Mouse (Mus musculus) forebrain, embryonic 15.5 days (tissue): ENCODE data around the gene Car7. TPM values are rescaled to one million over a fixed set of nuclear protein-coding genes. Genes with fewer than 3 reads are reported as not detected.

Source experiments
- ATAC-seq: fragments of 200-750 bp; cut with Nextera tagmentation; replicated peaks from 2 replicates; pipeline ENCODE4 v1.8.0; 2017; ENCODE audit warnings: mild to moderate bottlenecking, moderate TSS enrichment, moderate library complexity
- H3K27ac ChIP-seq: fragments of 300-500 bp; sonication (generic); replicated peaks from 2 replicates; pipeline ENCODE4 v1.5.1; 2015; ENCODE audit warnings: mild to moderate bottlenecking, inconsistent platforms
- H3K27me3 ChIP-seq: fragments of 300-500 bp; sonication (generic); 2 replicates; pipeline ENCODE4 v1.6.1; 2015; ENCODE audit warnings: inconsistent platforms
- H3K36me3 ChIP-seq: fragments of 300-500 bp; sonication (generic); 2 replicates; pipeline ENCODE4 v1.6.1; 2015; ENCODE audit warnings: mild to moderate bottlenecking, inconsistent platforms
- H3K4me1 ChIP-seq: fragments of 300-500 bp; sonication (generic); 2 replicates; pipeline ENCODE4 v1.6.1; 2015; ENCODE audit warnings: inconsistent platforms
- H3K4me2 ChIP-seq: fragments of 300-500 bp; sonication (generic); replicated peaks from 2 replicates; pipeline ENCODE4 v1.6.1; 2015; ENCODE audit warnings: mild to moderate bottlenecking, inconsistent platforms
- H3K4me3 ChIP-seq: fragments of 300-500 bp; sonication (generic); 2 replicates; pipeline ENCODE4 v1.5.1; 2015; ENCODE audit warnings: mild to moderate bottlenecking, inconsistent platforms
- H3K9ac ChIP-seq: fragments of 300-500 bp; sonication (generic); replicated peaks from 2 replicates; pipeline ENCODE4 v1.6.1; 2015; ENCODE audit warnings: mild to moderate bottlenecking, inconsistent platforms
- H3K9me3 ChIP-seq: fragments of 300-500 bp; sonication (generic); 2 replicates; pipeline ENCODE4 v1.6.1; 2016; ENCODE audit warnings: inconsistent platforms
- WGBS: fragments of 180-500 bp; shearing (Covaris S2); methylation state at CpG from one replicate; pipeline ENCODE4 v1.1.7; 2015; ENCODE audit warnings: mixed read lengths; 5-methylcytosine and 5-hydroxymethylcytosine counted together
- polyA plus RNA-seq: library from polyadenylated mRNA; unstranded; fragments of >200 nt; fragmentation: Nextera tagmentation; extraction: Ambion mirVana; gene quantifications from 2 replicates; pipeline ENCODE4 v1.2.1, GENCODE M21; 2015

Gene Car7
- polyA plus RNA-seq = 1.7 and 2.0 TPM in 2 replicates

- under 1% methylated on average over 69 of the region's 70 CpGs for WGBS
- ATAC-seq = peak; percentile 95
These were observed at the start of gene Car7, which contains the start of gene Nae1 for GRCm38 (mm10) chr8:104533971-104534778. Gene Car7, plus strand, starts transcription at chr8:104534689. Gene Nae1, minus strand, starts transcription at chr8:104534637.

GRCm38 (mm10) chr8:104509061-104510006 is 25.2 kb upstream of the Car7 start, which contains the start of gene Terb1:
Gene Terb1, minus strand, starts transcription at chr8:104509910.
- Histone ChIP-seq H3K36me3 (peaks cover 12% of the 10 kb centered on the region), H3K4me1 (peaks cover 13% of the 10 kb centered on the region), H3K27ac (no peak within 1 kb of the TSS), H3K4me2 (peak within 1 kb of the TSS; percentile 100), H3K9me3 (no peaks in the 10 kb centered on the region), H3K4me3 (peak within 1 kb of the TSS; percentile 57), H3K27me3 (no peaks in the 10 kb centered on the region), H3K9ac (peak within 1 kb of the TSS; percentile 61)
- WGBS = 2% methylated on average over 64 of the region's 64 CpGs
- peak; percentile 83 for ATAC-seq

More at GRCm38 (mm10) chr8:104533971-104534778, at the start of gene Car7, which contains the start of gene Nae1:
- Histone ChIP-seq H3K27me3 (no peaks in the 10 kb centered on the region), H3K4me2 (peak within 1 kb of the TSS; percentile 49), H3K4me1 (peaks cover 27% of the 10 kb centered on the region), H3K4me3 (peak within 1 kb of the TSS; percentile 71), H3K9me3 (no peaks in the 10 kb centered on the region), H3K36me3 (peaks cover 11% of the 10 kb centered on the region), H3K27ac (peak within 1 kb of the TSS; percentile 75), H3K9ac (peak within 1 kb of the TSS; percentile 84)

DNA sequence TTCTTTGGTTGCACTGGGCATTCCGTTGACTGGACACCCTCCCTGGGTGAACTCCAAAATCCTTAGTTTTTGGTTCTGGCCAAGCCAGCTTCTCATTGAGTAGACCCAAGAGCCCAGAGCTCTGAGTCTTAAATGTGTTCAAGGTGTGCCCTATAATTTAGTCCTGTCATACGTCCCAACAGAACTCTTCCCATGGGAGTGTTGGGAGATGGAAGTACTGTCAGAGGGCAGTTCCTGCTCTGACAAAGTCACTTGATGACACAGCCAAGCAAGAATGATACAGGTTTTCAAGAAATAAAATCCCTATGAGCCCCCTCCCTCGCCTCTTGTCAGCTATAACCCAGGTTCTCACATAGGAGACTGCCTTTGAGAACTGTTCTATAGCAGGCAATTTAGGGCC is 24.4 kb upstream of the Car7 start:
- H3K4me1 ChIP-seq = peaks cover 13% of the 10 kb centered on the region
- no peak overlapping the region for H3K27ac ChIP-seq
- H3K27me3 ChIP-seq = no peaks in the 10 kb centered on the region
- H3K4me3 ChIP-seq = 0 out of 2 replicates have a peak overlapping the region, but pooled peaks have one; percentile 57
- peak overlapping the region; percentile 100 for H3K4me2 ChIP-seq
- ATAC-seq = no peak
- WGBS = 80% methylated on average over 3 of the region's 3 CpGs
- no peaks in the 10 kb centered on the region for H3K9me3 ChIP-seq
- peaks cover 20% of the 10 kb centered on the region for H3K36me3 ChIP-seq
- no peak overlapping the region for H3K9ac ChIP-seq

DNA sequence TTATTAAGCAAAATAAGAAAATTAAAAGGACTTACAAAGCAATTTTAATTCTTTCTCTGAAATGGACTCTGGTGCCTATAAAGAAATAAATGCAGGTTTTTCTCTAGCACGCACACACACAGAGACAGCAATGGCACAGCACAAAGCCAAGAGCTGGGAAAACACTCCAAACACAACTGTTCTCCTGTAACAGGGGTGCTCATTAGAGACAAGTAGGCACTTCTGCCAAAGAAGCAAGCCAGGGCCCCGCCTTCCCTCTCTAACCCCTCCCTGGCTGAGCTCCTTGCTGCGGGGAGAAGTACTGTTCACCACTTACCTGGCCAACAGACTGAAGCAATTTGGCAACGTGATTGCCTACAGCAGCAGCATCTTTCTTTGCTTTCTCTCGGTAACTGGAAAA is 16.6 kb upstream of the Car7 start:
- no peak overlapping the region for H3K9ac ChIP-seq
- H3K4me3 ChIP-seq = no peak overlapping the region
- H3K4me1 ChIP-seq = no peaks in the 10 kb centered on the region
- 59% methylated on average over 5 of the region's 5 CpGs for WGBS
- no peak overlapping the region for H3K27ac ChIP-seq
- H3K36me3 ChIP-seq = peaks cover 67% of the 10 kb centered on the region
- no peak overlapping the region for H3K4me2 ChIP-seq
- no peak for ATAC-seq
- no peaks in the 10 kb centered on the region for H3K9me3 ChIP-seq
- no peaks in the 10 kb centered on the region for H3K27me3 ChIP-seq

DNA sequence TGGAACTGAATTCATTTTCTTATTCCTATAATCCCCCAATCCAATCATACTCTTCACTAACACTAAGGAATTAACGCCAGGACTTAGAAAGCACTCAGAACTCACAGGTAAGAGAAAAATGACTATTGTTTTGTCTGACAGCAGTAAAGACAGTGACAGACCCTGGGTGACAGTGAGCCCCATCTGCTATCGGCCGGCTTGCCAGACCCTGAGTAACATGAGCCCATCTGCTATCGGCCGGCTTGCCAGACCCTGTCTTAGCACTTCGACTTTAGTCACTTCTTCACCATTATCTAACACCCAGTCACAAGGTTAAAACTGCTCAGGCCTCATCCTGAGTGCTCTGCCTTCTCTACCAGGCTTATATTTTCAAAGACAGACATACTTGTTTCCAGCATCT is 4.8 kb upstream of the Car7 start:
- Histone ChIP-seq H3K27me3 (no peaks in the 10 kb centered on the region), H3K9me3 (no peaks in the 10 kb centered on the region), H3K27ac (peak overlapping the region; percentile 29; the same call in 1 of the 2 replicates), H3K9ac (no peak overlapping the region), H3K4me2 (no peak overlapping the region), H3K36me3 (peaks cover 22% of the 10 kb centered on the region), H3K4me1 (peaks cover 20% of the 10 kb centered on the region), H3K4me3 (no peak overlapping the region)
- ATAC-seq = no peak
- WGBS = 70% methylated on average over 6 of the region's 6 CpGs

- ATAC-seq = no peak
These were observed 938 bp upstream of the Car7 start for GRCm38 (mm10) chr8:104533551-104533950.

GRCm38 (mm10) chr8:104534779-104535141 is 271 bp downstream of the Car7 start:
- Histone ChIP-seq H3K4me1 (peaks cover 27% of the 10 kb centered on the region), H3K9me3 (no peaks in the 10 kb centered on the region), H3K4me2 (peak overlapping the region; percentile 49), H3K4me3 (peak overlapping the region; percentile 71), H3K27me3 (peaks cover 3% of the 10 kb centered on the region; the same call in 1 of the 2 replicates), H3K9ac (peak overlapping the region; percentile 32), H3K27ac (no peak overlapping the region), H3K36me3 (peaks cover 5% of the 10 kb centered on the region)
- peak; percentile 70 for ATAC-seq
- 11% methylated on average over 9 of the region's 9 CpGs for WGBS

More at GRCm38 (mm10) chr8:104533551-104533950, 938 bp upstream of the Car7 start:
- H3K27me3 ChIP-seq = no peaks in the 10 kb centered on the region
- H3K4me2 ChIP-seq = peak overlapping the region; percentile 49
- WGBS = 15% methylated on average over 7 of the region's 7 CpGs
- no peak overlapping the region for H3K27ac ChIP-seq
- H3K36me3 ChIP-seq = peaks cover 11% of the 10 kb centered on the region
- no peaks in the 10 kb centered on the region for H3K9me3 ChIP-seq
- H3K9ac ChIP-seq = peak overlapping the region; percentile 84
- H3K4me1 ChIP-seq = peaks cover 27% of the 10 kb centered on the region
- H3K4me3 ChIP-seq = peak overlapping the region; percentile 71

DNA sequence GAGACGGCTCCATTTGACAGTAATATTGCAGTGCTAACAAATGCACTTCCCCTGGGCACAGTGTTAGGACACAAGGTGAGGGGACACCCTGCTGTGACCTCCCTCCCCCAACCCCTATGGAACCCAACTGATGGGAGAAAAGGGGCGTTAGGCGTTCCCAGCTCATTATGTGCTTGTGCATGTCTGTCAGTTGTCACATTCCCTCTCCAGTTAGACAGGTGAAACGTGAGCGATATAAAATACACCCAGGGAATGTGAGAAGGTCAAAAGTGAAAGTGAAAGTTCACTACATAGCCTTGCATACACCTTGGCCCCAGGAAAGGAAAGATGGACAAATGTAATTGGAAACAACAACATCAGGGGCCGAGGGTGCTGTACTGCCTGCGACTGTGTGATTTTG is 889 bp downstream of the Car7 start:
- no peak for ATAC-seq
- H3K9ac ChIP-seq = no peak overlapping the region
- H3K4me1 ChIP-seq = peaks cover 27% of the 10 kb centered on the region
- no peaks in the 10 kb centered on the region for H3K9me3 ChIP-seq
- no peak overlapping the region for H3K4me3 ChIP-seq
- 46% methylated on average over 7 of the region's 7 CpGs for WGBS
- peaks cover 9% of the 10 kb centered on the region; the same call in 1 of the 2 replicates for H3K27me3 ChIP-seq
- peak overlapping the region; percentile 49 for H3K4me2 ChIP-seq
- H3K36me3 ChIP-seq = no peaks in the 10 kb centered on the region
- no peak overlapping the region for H3K27ac ChIP-seq

GRCm38 (mm10) chr8:104536028-104536427 is 1.5 kb downstream of the Car7 start:
- H3K27me3 ChIP-seq = peaks cover 14% of the 10 kb centered on the region; the same call in 1 of the 2 replicates
- H3K27ac ChIP-seq = no peak overlapping the region
- no peaks in the 10 kb centered on the region for H3K9me3 ChIP-seq
- H3K36me3 ChIP-seq = no peaks in the 10 kb centered on the region
- H3K9ac ChIP-seq = no peak overlapping the region
- no peak for ATAC-seq
- no peak overlapping the region for H3K4me2 ChIP-seq
- WGBS = 85% methylated on average over 4 of the region's 4 CpGs
- H3K4me1 ChIP-seq = peaks cover 34% of the 10 kb centered on the region
- no peak overlapping the region for H3K4me3 ChIP-seq

DNA sequence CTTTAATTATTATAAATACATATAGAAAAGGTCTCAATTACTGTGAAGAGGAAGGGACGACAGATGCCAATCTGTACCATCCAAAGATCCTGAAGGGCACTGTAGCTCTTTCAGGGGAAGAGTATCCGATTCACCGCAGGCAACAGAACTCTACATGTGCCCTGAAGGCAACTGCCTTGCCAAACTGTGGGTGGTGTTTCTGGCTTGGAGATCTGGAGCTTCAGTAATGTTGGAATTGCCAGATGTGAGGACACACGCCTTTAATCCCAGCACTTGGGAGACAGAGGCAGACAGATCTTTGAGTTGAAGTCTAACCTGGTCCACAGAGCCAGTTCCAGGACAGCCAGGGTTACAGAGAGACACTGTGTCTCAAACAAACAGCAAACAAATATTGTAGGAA is 4.4 kb downstream of the Car7 start:
- peaks cover 27% of the 10 kb centered on the region for H3K4me1 ChIP-seq
- H3K27ac ChIP-seq = no peak overlapping the region
- H3K4me3 ChIP-seq = no peak overlapping the region
- no peak for ATAC-seq
- no peaks in the 10 kb centered on the region for H3K36me3 ChIP-seq
- H3K9me3 ChIP-seq = no peaks in the 10 kb centered on the region
- no peak overlapping the region for H3K9ac ChIP-seq
- H3K4me2 ChIP-seq = no peak overlapping the region
- peaks cover 39% of the 10 kb centered on the region for H3K27me3 ChIP-seq
- WGBS = 85% methylated on average over 4 of the region's 4 CpGs

DNA sequence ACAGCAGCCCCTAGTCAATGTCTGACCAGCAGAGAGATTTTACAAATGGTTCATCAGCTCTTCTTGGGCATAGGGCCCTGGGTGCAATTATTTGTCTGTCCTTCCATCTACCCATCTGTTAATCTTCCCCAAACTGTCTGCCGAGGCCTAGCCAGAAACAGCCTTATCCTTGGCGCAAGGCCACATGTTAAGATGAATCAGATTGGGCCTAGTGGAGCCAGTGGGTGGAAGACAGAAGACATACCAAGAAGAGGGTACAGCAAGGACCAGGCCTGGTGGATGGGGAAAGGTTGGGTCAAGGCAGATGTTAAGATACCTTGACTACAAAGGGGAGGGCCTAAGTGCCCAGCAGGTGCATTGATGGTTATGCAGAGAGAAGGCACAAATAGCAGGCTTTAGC is 5.1 kb downstream of the Car7 start:
- no peak for ATAC-seq
- Histone ChIP-seq H3K27me3 (peaks cover 39% of the 10 kb centered on the region), H3K36me3 (no peaks in the 10 kb centered on the region), H3K9ac (no peak overlapping the region), H3K9me3 (no peaks in the 10 kb centered on the region), H3K4me3 (no peak overlapping the region), H3K27ac (no peak overlapping the region), H3K4me1 (peaks cover 27% of the 10 kb centered on the region), H3K4me2 (no peak overlapping the region)
- 74% methylated on average over 2 of the region's 2 CpGs for WGBS
